ENCODE assay signal across 24 mouse cellular contexts in genomic region chr6:50228180-50228579, GRCm38 (mm10). TPM values are rescaled to one million over a fixed set of nuclear protein-coding genes. Genes with fewer than 3 reads are reported as not detected.
A peak's percentile ranks its signal among the peaks of the same experiment; 100 is the strongest.
DNase-seq lines count a peak whose midpoint lies in the region; ATAC-seq and TF ChIP-seq lines count a peak whose summit lies in the region.
"Had no signal": no experiment of that assay in that cellular context is flagged by ENCODE, and none has a peak within 500 bp of the region (broad histone marks: within the 10 kb centered on the region; RNA-seq: fewer than 3 reads in every experiment).

No protein-coding gene starts in this region.

- no peaks in the 10 kb centered on the region for H3K27me3 ChIP-seq in heart, embryonic 12.5 days (replicated peaks)
- H3K27me3 ChIP-seq in kidney, embryonic 15.5 days, result no peaks in the 10 kb centered on the region
- no peaks in the 10 kb centered on the region for H3K27me3 ChIP-seq in kidney, embryonic 14.5 days (ENCODE audit: control insufficient read depth, insufficient read depth, low read length)
- no peaks in the 10 kb centered on the region for H3K27me3 ChIP-seq in midbrain, postnatal 0 days (ENCODE audit: insufficient read depth, low read length)
- H3K27me3 ChIP-seq in midbrain, embryonic 14.5 days (ENCODE audit: control insufficient read depth, insufficient read depth, low read length), result no peaks in the 10 kb centered on the region
- H3K27me3 ChIP-seq: embryonic facial prominence, embryonic 12.5 days; heart, embryonic 13.5 days; liver, embryonic 13.5 days had no signal

- H3K27ac ChIP-seq in heart, embryonic 12.5 days (ENCODE audit: poor library complexity, severe bottlenecking), result no peak overlapping the region
- no peak overlapping the region for H3K27ac ChIP-seq in kidney, embryonic 15.5 days
- H3K27ac ChIP-seq in kidney, embryonic 14.5 days (ENCODE audit: low read depth, low read length), result no peak overlapping the region
- H3K27ac ChIP-seq in midbrain, postnatal 0 days (ENCODE audit: low read depth, low read length), result no peak overlapping the region
- no peak overlapping the region for H3K27ac ChIP-seq in midbrain, embryonic 14.5 days (replicated peaks; ENCODE audit: low read depth, low read length)
- H3K27ac ChIP-seq: embryonic facial prominence, embryonic 12.5 days; heart, embryonic 13.5 days; hindbrain, embryonic 14.5 days; left cerebral cortex, adult 2 months; liver, embryonic 13.5 days; macrophage had no signal

- peak; percentile 66 for DNase-seq in heart, adult 11 months
- peak; percentile 4 for DNase-seq in midbrain, postnatal 0 days (ENCODE audit: low spot score)
- no peak for DNase-seq in midbrain, embryonic 14.5 days
- no peak for DNase-seq in layer of hippocampus, postnatal 36 days
- DNase-seq: adrenal gland, postnatal 36 days; cerebellum, adult 9-11 months; forebrain, postnatal 0 days; gastrocnemius, postnatal 14 days; heart, adult 18-20 months; heart, postnatal 14 days; layer of hippocampus, adult 9-11 months; liver, embryonic 13.5 days; thymus, adult 18-20 months; thymus, postnatal 36 days had no signal

- no peak overlapping the region for H3K4me3 ChIP-seq in heart, embryonic 12.5 days
- no peak overlapping the region for H3K4me3 ChIP-seq in kidney, embryonic 15.5 days (replicated peaks)
- H3K4me3 ChIP-seq in kidney, embryonic 14.5 days (ENCODE audit: low read length), result no peak overlapping the region
- H3K4me3 ChIP-seq in midbrain, postnatal 0 days (ENCODE audit: low read depth, low read length), result no peak overlapping the region
- H3K4me3 ChIP-seq in midbrain, embryonic 14.5 days (replicated peaks; ENCODE audit: low read depth, low read length), result no peak overlapping the region
- H3K4me3 ChIP-seq: embryonic facial prominence, embryonic 12.5 days; heart, embryonic 13.5 days; left cerebral cortex, adult 2 months; liver, embryonic 13.5 days had no signal

- no peak for ATAC-seq in heart, embryonic 12.5 days (ENCODE audit: insufficient number of reproducible peaks, low FRiP score)
- 0 out of 2 replicates have a peak, but pooled peaks have one; percentile 9 for ATAC-seq in kidney, embryonic 15.5 days (replicated peaks; ENCODE audit: low FRiP score)
- ATAC-seq in kidney, embryonic 14.5 days (ENCODE audit: low FRiP score, low TSS enrichment), result no peak
- ATAC-seq in midbrain, postnatal 0 days (ENCODE audit: low FRiP score), result no peak
- no peak for ATAC-seq in midbrain, embryonic 14.5 days (ENCODE audit: low FRiP score, low TSS enrichment)
- ATAC-seq: CD4-positive, CD25-positive, alpha-beta regulatory T cell, adult 4 months; forebrain, postnatal 0 days had no signal

- TF ChIP-seq CTCF in midbrain, postnatal 0 days (IDR thresholded peaks at IDR 0.05), result no peak

- 70% methylated on average over 5 of the region's 5 CpGs for WGBS in heart, embryonic 12.5 days
- WGBS in kidney, embryonic 15.5 days, result 76% methylated on average over 5 of the region's 5 CpGs
- 74% methylated on average over 5 of the region's 5 CpGs for WGBS in kidney, embryonic 14.5 days
- 87% methylated on average over 5 of the region's 5 CpGs for WGBS in midbrain, postnatal 0 days
- WGBS in midbrain, embryonic 14.5 days, result 88% methylated on average over 5 of the region's 5 CpGs

- H3K9ac ChIP-seq in heart, embryonic 12.5 days, result no peak overlapping the region
- no peak overlapping the region for H3K9ac ChIP-seq in kidney, embryonic 15.5 days
- H3K9ac ChIP-seq in kidney, embryonic 14.5 days (ENCODE audit: low read depth, low read length), result no peak overlapping the region
- H3K9ac ChIP-seq in midbrain, postnatal 0 days (replicated peaks; ENCODE audit: low read length, poor library complexity, severe bottlenecking), result no peak overlapping the region
- H3K9ac ChIP-seq in midbrain, embryonic 14.5 days (replicated peaks; ENCODE audit: low read length), result no peak overlapping the region
- H3K9ac ChIP-seq: embryonic facial prominence, embryonic 12.5 days; forebrain, postnatal 0 days; heart, embryonic 13.5 days; hindbrain, embryonic 14.5 days; liver, embryonic 13.5 days had no signal

- H3K36me3 ChIP-seq in heart, embryonic 12.5 days, result no peaks in the 10 kb centered on the region
- no peaks in the 10 kb centered on the region for H3K36me3 ChIP-seq in kidney, embryonic 15.5 days
- H3K36me3 ChIP-seq in kidney, embryonic 14.5 days (ENCODE audit: control insufficient read depth, insufficient read depth, low read length), result no peaks in the 10 kb centered on the region
- peaks cover 8% of the 10 kb centered on the region for H3K36me3 ChIP-seq in midbrain, postnatal 0 days (ENCODE audit: insufficient read depth, low read length)
- no peaks in the 10 kb centered on the region; the same call in 1 of the 2 replicates for H3K36me3 ChIP-seq in midbrain, embryonic 14.5 days (ENCODE audit: control insufficient read depth, insufficient read depth, low read length)
- H3K36me3 ChIP-seq: embryonic facial prominence, embryonic 12.5 days; heart, embryonic 13.5 days; liver, embryonic 13.5 days had no signal

- no peak overlapping the region for H3K4me2 ChIP-seq in heart, embryonic 12.5 days
- no peak overlapping the region for H3K4me2 ChIP-seq in kidney, embryonic 15.5 days
- H3K4me2 ChIP-seq in kidney, embryonic 14.5 days (replicated peaks; ENCODE audit: low read depth, low read length), result no peak overlapping the region
- H3K4me2 ChIP-seq in midbrain, postnatal 0 days (ENCODE audit: low read depth, low read length, poor library complexity, severe bottlenecking), result no peak overlapping the region
- H3K4me2 ChIP-seq in midbrain, embryonic 14.5 days (ENCODE audit: low read length), result no peak overlapping the region
- H3K4me2 ChIP-seq: embryonic facial prominence, embryonic 12.5 days; heart, embryonic 13.5 days; hindbrain, embryonic 14.5 days; liver, embryonic 13.5 days; midbrain, embryonic 11.5 days had no signal

- H3K9me3 ChIP-seq in heart, embryonic 12.5 days (replicated peaks), result no peaks in the 10 kb centered on the region
- no peaks in the 10 kb centered on the region for H3K9me3 ChIP-seq in kidney, embryonic 15.5 days (replicated peaks)
- no peaks in the 10 kb centered on the region for H3K9me3 ChIP-seq in kidney, embryonic 14.5 days (ENCODE audit: control insufficient read depth, low read length)
- no peaks in the 10 kb centered on the region for H3K9me3 ChIP-seq in midbrain, postnatal 0 days (ENCODE audit: low read length)
- no peaks in the 10 kb centered on the region for H3K9me3 ChIP-seq in midbrain, embryonic 14.5 days (ENCODE audit: control insufficient read depth, low read length)
- H3K9me3 ChIP-seq: embryonic facial prominence, embryonic 12.5 days; heart, embryonic 13.5 days; liver, embryonic 13.5 days had no signal

- H3K4me1 ChIP-seq in heart, embryonic 12.5 days (replicated peaks), result no peaks in the 10 kb centered on the region
- no peaks in the 10 kb centered on the region for H3K4me1 ChIP-seq in kidney, embryonic 15.5 days
- H3K4me1 ChIP-seq in kidney, embryonic 14.5 days (ENCODE audit: control insufficient read depth, insufficient read depth, low read length), result no peaks in the 10 kb centered on the region
- no peaks in the 10 kb centered on the region for H3K4me1 ChIP-seq in midbrain, postnatal 0 days (ENCODE audit: insufficient read depth, low read length)
- no peaks in the 10 kb centered on the region for H3K4me1 ChIP-seq in midbrain, embryonic 14.5 days (ENCODE audit: control insufficient read depth, insufficient read depth, low read length)
- H3K4me1 ChIP-seq: embryonic facial prominence, embryonic 12.5 days; heart, embryonic 13.5 days; liver, embryonic 13.5 days had no signal

RNA-seq across cellular contexts. Expression of gene Gsdme, which starts 35.5 kb away (rescaled TPM):
- polyA plus RNA-seq in heart, embryonic 12.5 days (2016; fragmentation: Nextera tagmentation; extraction: Ambion mirVana), result 32.7 and 32.9 TPM in 2 replicates
- polyA plus RNA-seq in kidney, embryonic 15.5 days (2015; fragmentation: Nextera tagmentation; extraction: Ambion mirVana), result 56.2 and 59.0 TPM in 2 replicates
- 61.7 and 65.6 TPM in 2 replicates for polyA plus RNA-seq in kidney, embryonic 14.5 days (2014; fragmentation: Nextera tagmentation; extraction: Ambion mirVana)
- total RNA-seq in midbrain, postnatal 0 days (2014; rRNA removed), result 22.7 and 25.8 TPM in 2 replicates
- polyA plus RNA-seq in midbrain, postnatal 0 days (2015; fragmentation: Nextera tagmentation; extraction: Ambion mirVana), result 88.6 and 89.5 TPM in 2 replicates
- 75.0 and 83.1 TPM in 2 replicates for polyA plus RNA-seq in midbrain, embryonic 14.5 days (2014; fragmentation: Nextera tagmentation; extraction: Ambion mirVana)
- total RNA-seq in layer of hippocampus, postnatal 36 days (2021), result 10 to 100 TPM; 10.0 to 10.3 TPM

Comparison
In these comparisons a context has a peak if more than half of its experiments do, and no peak if none do; other contexts are left out.
1. DNase-seq: peak in heart, adult 11 months (single experiment) and midbrain, postnatal 0 days (single experiment); none in midbrain, embryonic 14.5 days (single experiment) and layer of hippocampus, postnatal 36 days (0 of 2).